Mouse (Mus musculus) natural killer cell, adult 2 months (primary cell): ENCODE measurements around the gene Timm8a1.

Experiments used
- DNase-seq, 2 experiments: peaks; one replicate each; pipeline ENCODE4 v3.0.0; 2022; ENCODE audit warnings: low spot score in 2 of 2

The Timm8a1 gene

GRCm38 (mm10) chrX:134525260-134525659 lies 16.4 kb downstream of the Timm8a1 start:
- DNase-seq, result no peak

- no peak for DNase-seq
Observed at GRCm38 (mm10) chrX:134523772-134524171, 17.9 kb downstream of the Timm8a1 start.

- DNase-seq, result no peak
Observed at GRCm38 (mm10) chrX:134509473-134509872, 32.2 kb downstream of the Timm8a1 start.

- no peak for DNase-seq
Observed at GRCm38 (mm10) chrX:134507977-134508376, 33.7 kb downstream of the Timm8a1 start.

GRCm38 (mm10) chrX:134500651-134501050 lies 41.0 kb downstream of the Timm8a1 start:
- no peak for DNase-seq
